Mouse (Mus musculus) kidney, postnatal 0 days (tissue): Measurements from ENCODE around the gene Aunip. TPM values are rescaled to one million over a fixed set of nuclear protein-coding genes. Genes with fewer than 3 reads are reported as not detected.

Experiments used
- ATAC-seq: fragments of 200-750 bp; cut with Nextera tagmentation; replicated peaks from 2 replicates; pipeline ENCODE4 v1.8.0; 2017; ENCODE audit warnings: low read depth, moderate number of reproducible peaks, moderate TSS enrichment, moderate library complexity; ENCODE audit not compliant: low FRiP score
- DNase-seq: peaks from one replicate; pipeline ENCODE4 v3.0.0-alpha.2; 2016; ENCODE audit warnings: low spot score
- H3K27ac ChIP-seq: fragments of 300-500 bp; sonication (generic); 2 replicates; pipeline ENCODE4 v1.5.1; 2014; ENCODE audit warnings: mild to moderate bottlenecking
- H3K27me3 ChIP-seq: fragments of 300-500 bp; sonication (generic); 2 replicates; pipeline ENCODE4 v1.6.1; 2014; ENCODE audit warnings: low read length, mixed read lengths; ENCODE audit not compliant: insufficient read depth
- H3K36me3 ChIP-seq: fragments of 300-500 bp; sonication (generic); 2 replicates; pipeline ENCODE4 v1.6.1; 2014; ENCODE audit warnings: low read length, mixed read lengths; ENCODE audit not compliant: insufficient read depth
- H3K4me1 ChIP-seq: fragments of 300-500 bp; sonication (generic); replicated peaks from 2 replicates; pipeline ENCODE4 v1.6.1; 2014; ENCODE audit warnings: antibody characterized with exemption, low read length, mixed read lengths; ENCODE audit not compliant: insufficient read depth
- H3K4me2 ChIP-seq: fragments of 300-500 bp; sonication (generic); 2 replicates; pipeline ENCODE4 v1.6.1; 2014; ENCODE audit warnings: mild to moderate bottlenecking, low read length, moderate library complexity, mixed read lengths
- H3K4me3 ChIP-seq: fragments of 300-500 bp; sonication (generic); replicated peaks from 2 replicates; pipeline ENCODE4 v1.5.1; 2014; ENCODE audit warnings: low read depth, low read length
- H3K9ac ChIP-seq: fragments of 300-500 bp; sonication (generic); 2 replicates; pipeline ENCODE4 v1.6.1; 2014; ENCODE audit warnings: low read depth, low read length
- H3K9me3 ChIP-seq: fragments of 300-500 bp; sonication (generic); replicated peaks from 2 replicates; pipeline ENCODE4 v1.6.1; 2016; ENCODE audit warnings: low read length, inconsistent platforms, mixed read lengths
- CTCF ChIP-seq: IDR thresholded peaks from 2 replicates; pipeline ENCODE4 v1.5.1; 2016; ENCODE audit warnings: antibody characterized with exemption, low read depth, mild to moderate bottlenecking, moderate library complexity
- WGBS: fragments of 180-500 bp; shearing (Covaris S2); extraction: QIAGEN DNeasy Blood & Tissue Kit; methylation state at CpG from one replicate; pipeline ENCODE4 v1.1.7; 2014; 5-methylcytosine and 5-hydroxymethylcytosine counted together
- polyA plus RNA-seq: library from polyadenylated mRNA; unstranded; fragments of >200 nt; fragmentation: Nextera tagmentation; extraction: Ambion mirVana; gene quantifications from 2 replicates; pipeline ENCODE4 v1.2.1, GENCODE M21; 2015

Aunip gene
- polyA plus RNA-seq, 1 experiment from 2014 or later: 5.2 TPM

DNA sequence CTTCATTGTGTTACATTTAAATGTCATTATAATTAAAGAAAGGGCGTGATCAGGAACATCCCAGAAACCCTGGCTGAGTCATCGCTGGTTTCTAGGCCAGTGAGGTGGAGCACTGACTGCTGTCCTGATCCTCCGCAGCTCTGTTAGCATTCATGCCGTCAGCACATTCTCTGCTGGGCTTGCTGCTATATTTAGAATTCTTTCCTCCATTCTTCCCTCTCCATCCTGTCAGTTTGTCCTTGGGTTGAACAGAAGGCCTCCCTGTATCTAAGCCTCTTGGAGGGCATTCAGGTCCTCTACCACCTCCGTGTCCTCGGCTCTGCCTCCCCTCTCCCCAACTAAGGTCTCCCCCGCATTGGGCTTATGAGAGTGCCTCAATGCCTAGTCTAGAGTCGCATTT is 6.2 kb downstream of the Aunip start:
- H3K9me3 ChIP-seq: no peaks in the 10 kb centered on the region
- H3K27ac ChIP-seq: peak overlapping the region; percentile 16; the same call in 1 of the 2 replicates
- ATAC-seq: no peak
- WGBS: 65% methylated on average over 8 of the region's 8 CpGs
- no peak overlapping the region for H3K4me2 ChIP-seq
- peak; percentile 26 for DNase-seq
- no peaks in the 10 kb centered on the region for H3K36me3 ChIP-seq
- H3K9ac ChIP-seq: no peak overlapping the region
- no peak overlapping the region for H3K4me3 ChIP-seq
- no peaks in the 10 kb centered on the region for H3K4me1 ChIP-seq
- H3K27me3 ChIP-seq: no peaks in the 10 kb centered on the region
- TF ChIP-seq CTCF: no peak

- Histone ChIP-seq H3K9me3 (no peaks in the 10 kb centered on the region), H3K9ac (no peak overlapping the region), H3K4me1 (no peaks in the 10 kb centered on the region), H3K4me2 (no peak overlapping the region), H3K36me3 (no peaks in the 10 kb centered on the region), H3K4me3 (no peak overlapping the region), H3K27me3 (no peaks in the 10 kb centered on the region), H3K27ac (no peak overlapping the region)
- DNase-seq: no peak
- TF ChIP-seq CTCF: no peak
- 80% methylated on average over 10 of the region's 10 CpGs for WGBS
- ATAC-seq: no peak
Measured at GRCm38 (mm10) chr4:134517719-134518118, 6.9 kb downstream of the Aunip start.

DNA sequence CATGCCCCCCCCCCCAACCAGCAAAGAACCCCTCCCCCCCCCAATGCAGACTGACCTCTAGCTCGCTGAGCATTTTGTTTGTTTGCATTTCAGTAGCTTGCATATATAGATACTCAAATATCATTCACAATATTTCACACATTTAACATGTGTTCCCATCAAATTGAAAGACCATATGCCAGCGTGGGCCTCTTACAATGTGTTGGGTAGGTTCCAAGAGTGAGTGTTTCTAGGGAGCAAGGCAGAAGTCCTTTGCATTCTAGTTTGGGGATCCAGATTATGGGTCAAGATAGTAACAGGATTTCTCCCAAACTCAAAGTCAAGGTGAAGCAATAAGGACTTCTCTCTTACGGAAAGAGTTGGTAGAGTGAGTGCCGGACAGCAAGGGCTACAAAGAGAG is 7.7 kb downstream of the Aunip start:
- ATAC-seq: no peak
- no peak overlapping the region for H3K9ac ChIP-seq
- 90% methylated on average over 4 of the region's 4 CpGs for WGBS

GRCm38 (mm10) chr4:134519281-134519680 is 8.5 kb downstream of the Aunip start:
- Histone ChIP-seq H3K27me3 (no peaks in the 10 kb centered on the region), H3K36me3 (no peaks in the 10 kb centered on the region), H3K27ac (no peak overlapping the region), H3K9ac (no peak overlapping the region), H3K4me1 (no peaks in the 10 kb centered on the region), H3K4me3 (no peak overlapping the region), H3K9me3 (no peaks in the 10 kb centered on the region), H3K4me2 (no peak overlapping the region)
- ATAC-seq (no peak), DNase-seq (no peak)
- no peak for TF ChIP-seq CTCF

More for the DNA sequence above, 7.7 kb downstream of the Aunip start:
- Histone ChIP-seq H3K27me3 (no peaks in the 10 kb centered on the region), H3K4me1 (no peaks in the 10 kb centered on the region), H3K4me2 (no peak overlapping the region), H3K27ac (no peak overlapping the region), H3K36me3 (no peaks in the 10 kb centered on the region), H3K9me3 (no peaks in the 10 kb centered on the region), H3K4me3 (no peak overlapping the region)
- TF ChIP-seq CTCF: no peak
- DNase-seq: no peak

DNA sequence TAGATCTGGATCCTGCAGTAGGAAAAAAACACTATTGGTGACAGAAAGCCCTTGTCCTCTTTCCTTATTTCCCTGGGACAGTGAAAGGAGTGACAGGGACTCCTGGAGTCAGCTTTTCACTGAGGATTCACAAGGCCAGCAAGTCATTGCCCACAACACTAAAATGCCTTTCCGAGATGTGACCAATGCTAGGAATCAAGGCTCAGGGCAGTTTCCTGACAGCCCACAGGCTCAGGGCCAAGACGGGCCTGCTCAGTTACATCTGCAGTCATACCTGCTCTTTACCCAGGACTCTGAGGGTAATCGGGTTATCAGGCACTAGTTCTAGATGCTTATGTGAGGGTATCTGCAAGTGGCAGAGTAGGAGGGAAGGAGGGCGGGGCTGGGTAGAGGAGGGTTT is 12.6 kb downstream of the Aunip start:
- TF ChIP-seq CTCF: no peak
- ATAC-seq (no peak), DNase-seq (no peak)
- no peaks in the 10 kb centered on the region for H3K9me3 ChIP-seq
- peaks cover 21% of the 10 kb centered on the region for H3K36me3 ChIP-seq
- WGBS: 85% methylated on average over 4 of the region's 4 CpGs
- H3K27me3 ChIP-seq: no peaks in the 10 kb centered on the region
- H3K9ac ChIP-seq: no peak overlapping the region
- no peak overlapping the region for H3K27ac ChIP-seq
- no peaks in the 10 kb centered on the region for H3K4me1 ChIP-seq
- no peak overlapping the region for H3K4me3 ChIP-seq
- H3K4me2 ChIP-seq: no peak overlapping the region

GRCm38 (mm10) chr4:134525806-134526205 is 15.0 kb downstream of the Aunip start:
- H3K4me2 ChIP-seq: no peak overlapping the region
- peaks cover 44% of the 10 kb centered on the region for H3K36me3 ChIP-seq
- H3K27me3 ChIP-seq: no peaks in the 10 kb centered on the region
- WGBS: 77% methylated on average over 5 of the region's 5 CpGs
- ATAC-seq: no peak
- H3K4me1 ChIP-seq: no peaks in the 10 kb centered on the region
- H3K9me3 ChIP-seq: no peaks in the 10 kb centered on the region
- no peak for DNase-seq
- no peak overlapping the region for H3K4me3 ChIP-seq
- no peak overlapping the region for H3K27ac ChIP-seq
- TF ChIP-seq CTCF: no peak
- H3K9ac ChIP-seq: no peak overlapping the region

DNA sequence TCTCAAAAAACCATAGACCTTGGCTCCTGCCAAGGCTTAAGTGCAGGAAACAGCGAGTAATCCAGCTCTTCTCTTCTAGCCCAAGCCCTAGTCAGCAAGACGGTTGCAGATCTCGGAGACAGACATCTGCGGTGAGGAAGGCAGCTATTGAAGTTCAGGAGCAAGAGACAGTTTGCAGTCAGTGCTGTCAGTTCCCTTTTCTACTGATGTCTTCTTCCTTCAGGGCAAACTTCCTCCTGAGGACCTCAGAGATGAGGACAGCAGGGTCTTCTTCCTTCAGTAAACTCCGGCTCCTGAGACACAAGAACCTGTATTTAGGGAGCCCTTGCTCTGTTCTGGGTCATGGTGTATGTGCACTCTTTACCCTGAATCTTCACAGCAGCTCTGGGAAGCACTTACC is 15.4 kb downstream of the Aunip start:
- no peak for TF ChIP-seq CTCF
- Histone ChIP-seq H3K4me2 (no peak overlapping the region), H3K36me3 (peaks cover 46% of the 10 kb centered on the region), H3K27ac (no peak overlapping the region), H3K4me3 (no peak overlapping the region), H3K9ac (no peak overlapping the region), H3K4me1 (no peaks in the 10 kb centered on the region), H3K9me3 (no peaks in the 10 kb centered on the region), H3K27me3 (no peaks in the 10 kb centered on the region)
- 81% methylated on average over 5 of the region's 5 CpGs for WGBS
- no peak for DNase-seq
- no peak for ATAC-seq
